Mouse (Mus musculus) embryonic fibroblast, embryonic 13.5 days (primary cell): ENCODE data around the gene Igflr1.
A peak's percentile ranks its signal among the peaks of the same experiment; 100 is the strongest.

Source experiments
- CTCF ChIP-seq: IDR thresholded peaks from 2 replicates; pipeline ENCODE4 v1.5.1; 2011; ENCODE audit warnings: mild to moderate bottlenecking, control low read depth, low read length, moderate library complexity, borderline replicate concordance; ENCODE audit not compliant: insufficient read depth
- POLR2A ChIP-seq: IDR thresholded peaks from 2 replicates; pipeline ENCODE4 v1.6.1; 2011; ENCODE audit warnings: low read depth, mild to moderate bottlenecking, control low read depth, low read length, moderate library complexity

DNA sequence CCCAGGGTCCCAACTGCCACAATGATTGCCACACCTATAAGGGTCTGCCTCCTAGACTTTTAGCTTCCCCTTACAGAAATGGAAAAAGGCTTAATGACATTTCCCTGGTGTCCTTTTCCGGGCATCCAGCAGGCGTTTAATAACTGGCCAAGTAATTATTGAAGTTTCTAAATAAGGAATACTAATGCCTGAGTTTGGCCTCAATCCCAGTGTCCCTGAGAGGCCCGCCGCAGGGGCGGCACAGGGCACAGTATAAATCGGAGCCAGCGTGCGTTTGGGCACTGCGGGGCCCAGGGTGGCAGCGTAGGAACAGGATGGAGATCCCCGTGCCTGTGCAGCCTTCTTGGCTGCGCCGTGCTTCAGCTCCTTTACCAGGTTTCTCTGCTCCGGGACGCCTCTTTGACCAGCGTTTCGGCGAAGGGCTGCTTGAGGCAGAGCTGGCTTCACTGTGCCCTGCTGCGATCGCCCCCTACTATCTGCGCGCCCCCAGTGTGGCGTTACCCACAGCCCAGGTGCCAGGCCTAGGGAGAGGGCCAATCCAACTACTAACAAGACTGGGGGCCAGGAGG, 12.1 kb upstream of the Igflr1 start:
- peak; percentile 95 for TF ChIP-seq POLR2A
- no peak for TF ChIP-seq CTCF
